Mouse (Mus musculus) adrenal gland, adult 18-20 months (tissue): ENCODE measurements at regions not wholly inside any gene's neighbourhood (a gene's known extent, or its start where the extent isn't known, plus 50 kb on each side); places are given as distances from the start of the nearest gene placed in this dataset.

Experiments used
- DNase-seq, 2 experiments: peaks; one replicate each; pipeline ENCODE4 v3.0.0; 2021 to 2022; ENCODE audit warnings: low spot score in 2 of 2
- microRNA-seq, 2 experiments: library from miRNA; unstranded; fragments of <30 nt; microRNA quantifications; one replicate each; pipeline ENCODE4 v1.2.0; 2021; ENCODE audit warnings: borderline number of aligned reads in 2 of 2

DNA sequence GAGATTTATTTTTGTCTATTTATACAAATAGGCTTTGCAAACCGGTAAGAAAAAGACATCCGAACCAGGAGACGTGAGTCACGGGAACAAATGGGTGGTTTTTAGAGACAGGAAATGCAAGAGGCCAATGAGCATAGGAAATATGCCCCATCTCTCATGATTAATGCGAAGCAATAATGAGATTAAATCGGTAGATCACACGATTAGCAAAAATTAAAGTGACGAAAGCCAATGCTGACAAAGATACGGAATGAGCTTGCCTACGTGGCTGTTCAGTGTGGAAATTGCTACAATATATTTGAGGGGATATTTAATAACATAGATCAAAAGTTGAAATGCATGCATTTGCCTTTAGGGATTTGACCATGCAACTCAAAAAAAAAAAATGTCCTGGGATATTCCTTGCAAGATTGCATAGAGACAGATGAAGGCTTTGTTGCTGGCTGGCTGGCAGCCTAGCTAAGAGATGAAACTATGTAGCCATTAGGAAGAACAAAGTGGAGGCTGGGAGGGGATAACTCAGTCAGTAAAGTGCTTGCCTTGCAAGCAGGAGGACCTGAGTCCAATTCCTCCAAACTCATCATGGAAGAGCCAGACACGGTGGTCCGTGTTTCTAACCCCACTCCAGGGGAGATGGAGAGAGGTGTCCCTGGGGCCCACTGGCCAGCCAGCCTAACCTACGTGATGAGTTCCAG is 60.2 kb upstream of the Unc5b start:
- DNase-seq, result no peak

DNA sequence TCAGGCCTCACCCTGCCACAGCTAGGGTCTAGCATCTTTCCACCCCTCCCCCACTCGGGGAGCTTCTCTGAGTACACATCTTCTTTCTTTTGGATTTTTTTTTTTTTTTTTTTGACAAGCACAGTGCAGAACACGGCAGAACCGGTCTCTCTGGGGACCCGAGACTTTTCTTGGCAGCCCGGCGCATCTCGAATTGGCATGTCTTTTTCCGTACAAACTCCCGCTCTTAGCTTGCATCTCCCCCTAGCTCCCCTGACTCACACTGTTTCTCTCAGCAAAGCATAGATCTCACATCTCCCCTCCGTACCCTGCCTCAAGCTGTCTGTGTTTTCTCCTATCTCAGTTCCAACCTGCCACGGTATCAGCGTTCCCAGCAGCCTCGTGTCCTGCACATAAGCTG is 58.4 kb upstream of the Unc5b start:
- DNase-seq, result no peak

GRCm38 (mm10) chr10:60888541-60888940 is 57.2 kb upstream of the Unc5b start:
- DNase-seq, result peak in 1 of 2 experiments; percentile 23

DNA sequence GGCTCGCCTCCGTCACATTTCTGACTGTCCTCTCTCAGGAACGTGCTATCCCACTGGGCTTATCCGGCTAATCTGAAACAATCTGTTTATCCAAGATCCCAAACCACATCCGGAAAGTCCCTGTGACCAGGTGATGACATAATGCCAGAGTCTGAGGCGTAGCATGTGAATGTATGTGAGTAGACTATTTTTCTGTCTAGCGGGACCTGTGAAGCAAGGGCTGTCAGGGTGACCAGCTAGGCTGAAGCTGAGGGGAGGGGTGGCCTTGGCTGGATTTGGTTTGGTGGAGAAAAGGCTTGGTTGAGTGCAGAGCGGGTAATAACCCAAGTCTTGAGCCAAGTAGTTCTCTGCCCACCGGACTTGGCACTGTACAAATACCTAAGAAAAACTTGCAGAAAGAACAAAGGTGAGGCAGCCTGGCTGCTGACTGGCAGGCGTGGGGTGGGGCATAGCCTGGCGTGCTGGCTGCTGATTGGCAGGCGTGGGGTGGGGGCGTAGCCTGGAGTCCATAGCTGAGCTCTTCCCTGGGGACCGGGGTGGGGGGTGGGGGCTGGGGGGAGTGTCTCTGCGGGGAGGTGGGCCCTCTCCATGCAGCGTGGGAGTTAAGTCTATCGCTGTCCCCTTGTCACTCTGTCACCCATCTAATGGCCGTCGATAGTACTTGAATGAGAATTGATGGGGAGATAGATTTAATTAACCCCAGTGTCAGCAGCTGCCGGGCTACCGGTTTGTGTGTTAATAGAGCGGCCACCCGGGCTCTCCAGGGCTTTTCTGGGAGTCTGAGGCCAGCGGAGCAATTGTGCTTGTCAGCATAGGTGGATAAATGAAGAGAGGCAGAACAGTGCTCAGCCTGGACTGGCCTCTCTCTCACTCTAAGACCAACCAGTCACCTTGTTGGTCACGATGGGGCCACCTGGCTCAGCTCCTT is 54.2 kb upstream of the Unc5b start:
- no peak for DNase-seq

DNA sequence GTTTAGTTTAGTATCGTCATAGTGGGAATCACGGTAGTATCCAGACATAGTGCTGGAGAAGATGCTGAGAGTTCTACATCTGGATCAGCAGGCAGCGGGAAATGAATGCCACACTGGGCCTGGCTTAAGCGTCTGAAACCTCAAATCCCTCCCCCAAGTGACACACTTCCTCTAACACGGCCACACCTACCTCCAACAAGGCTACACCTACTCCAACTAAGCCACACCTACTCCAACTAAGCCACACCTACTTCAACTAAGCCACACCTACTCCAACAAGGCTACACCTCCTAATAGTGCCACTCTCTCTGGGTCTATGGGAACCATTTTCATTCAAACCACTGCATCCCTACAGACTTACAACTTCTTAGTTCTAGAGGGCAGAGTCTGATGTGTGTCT is 53.4 kb upstream of the Unc5b start:
- no peak for DNase-seq

Small RNA genes in the stretch of these regions (microRNA-seq; reads per million reads assigned to microRNA genes)
- gene Mir466j (0 reads per million in 2 experiments), gene Mir6408 (0 reads per million in 2 experiments)
